Mouse (Mus musculus) hindbrain, embryonic 11.5 days (tissue): Measurements from ENCODE around the gene Mapk8ip1. TPM values are rescaled to one million over a fixed set of nuclear protein-coding genes. Genes with fewer than 3 reads are reported as not detected.

Source experiments
- ATAC-seq: fragments of 200-750 bp; cut with Nextera tagmentation; 2 replicates; pipeline ENCODE4 v1.8.0; 2017; ENCODE audit warnings: mild to moderate bottlenecking, moderate TSS enrichment, moderate library complexity; ENCODE audit not compliant: low FRiP score
- DNase-seq: peaks from one replicate; pipeline ENCODE4 v3.0.0-alpha.2; 2015; ENCODE audit warnings: low spot score
- H3K27ac ChIP-seq: fragments of 300-500 bp; sonication (generic); 2 replicates; pipeline ENCODE4 v1.5.1; 2014; ENCODE audit warnings: mild to moderate bottlenecking, low read depth, low read length
- H3K27me3 ChIP-seq: fragments of 300-500 bp; sonication (generic); 2 replicates; pipeline ENCODE4 v1.6.1; 2014; ENCODE audit warnings: mild to moderate bottlenecking, low read length, moderate library complexity, mixed read lengths; ENCODE audit not compliant: control insufficient read depth, insufficient read depth
- H3K36me3 ChIP-seq: fragments of 300-500 bp; sonication (generic); 2 replicates; pipeline ENCODE4 v1.6.1; 2014; ENCODE audit warnings: mild to moderate bottlenecking, low read length, moderate library complexity, mixed read lengths; ENCODE audit not compliant: control insufficient read depth, insufficient read depth
- H3K4me1 ChIP-seq: fragments of 300-500 bp; sonication (generic); replicated peaks from 2 replicates; pipeline ENCODE4 v1.6.1; 2014; ENCODE audit warnings: low read length, mixed read lengths; ENCODE audit not compliant: control insufficient read depth, insufficient read depth
- H3K4me2 ChIP-seq: fragments of 300-500 bp; sonication (generic); replicated peaks from 2 replicates; pipeline ENCODE4 v1.6.1; 2014; ENCODE audit warnings: mild to moderate bottlenecking, low read depth, low read length
- H3K4me3 ChIP-seq: fragments of 300-500 bp; sonication (generic); 2 replicates; pipeline ENCODE4 v1.5.1; 2014; ENCODE audit warnings: low read depth, low read length
- H3K9ac ChIP-seq: fragments of 300-500 bp; sonication (generic); 2 replicates; pipeline ENCODE4 v1.6.1; 2014; ENCODE audit warnings: low read depth, low read length
- H3K9me3 ChIP-seq: fragments of 300-500 bp; sonication (generic); 2 replicates; pipeline ENCODE4 v1.6.1; 2016; ENCODE audit warnings: low read length; ENCODE audit not compliant: control insufficient read depth
- WGBS: fragments of 180-500 bp; shearing (Covaris S2); extraction: QIAGEN DNeasy Blood & Tissue Kit; methylation state at CpG from one replicate; pipeline ENCODE4 v1.1.7; 2014; 5-methylcytosine and 5-hydroxymethylcytosine counted together
- polyA plus RNA-seq: library from polyadenylated mRNA; unstranded; fragments of >200 nt; fragmentation: Nextera tagmentation; extraction: Ambion mirVana; gene quantifications from 2 replicates; pipeline ENCODE4 v1.2.1, GENCODE M21; 2014

Mapk8ip1 gene
- polyA plus RNA-seq, 1 experiment from 2014 or later, result 33.3 TPM

GRCm38 (mm10) chr2:92381901-92382588 is 19.0 kb downstream of the Mapk8ip1 start, which contains the start of gene 1700029I15Rik:
Gene 1700029I15Rik, plus strand, starts transcription at chr2:92382538.
- Histone ChIP-seq H3K27ac (no peak within 1 kb of the TSS), H3K4me3 (no peak within 1 kb of the TSS), H3K9me3 (no peaks in the 10 kb centered on the region), H3K9ac (no peak within 1 kb of the TSS), H3K4me1 (no peaks in the 10 kb centered on the region), H3K4me2 (no peak within 1 kb of the TSS), H3K36me3 (peaks cover 19% of the 10 kb centered on the region), H3K27me3 (no peaks in the 10 kb centered on the region)
- ATAC-seq (no peak), DNase-seq (no peak)
- WGBS, result 88% methylated on average over 5 of the region's 5 CpGs

GRCm38 (mm10) chr2:92381161-92381560 is 19.9 kb downstream of the Mapk8ip1 start:
- DNase-seq, result no peak
- Histone ChIP-seq H3K9me3 (no peaks in the 10 kb centered on the region), H3K4me2 (no peak overlapping the region), H3K4me3 (no peak overlapping the region), H3K27ac (no peak overlapping the region), H3K27me3 (no peaks in the 10 kb centered on the region), H3K9ac (no peak overlapping the region), H3K4me1 (no peaks in the 10 kb centered on the region), H3K36me3 (peaks cover 16% of the 10 kb centered on the region)
- WGBS, result 86% methylated on average over 5 of the region's 5 CpGs
- no peak for ATAC-seq

GRCm38 (mm10) chr2:92380495-92381050 is 20.5 kb downstream of the Mapk8ip1 start:
- peaks cover 11% of the 10 kb centered on the region for H3K36me3 ChIP-seq
- no peak overlapping the region for H3K9ac ChIP-seq
- H3K27ac ChIP-seq, result no peak overlapping the region
- no peak for DNase-seq
- no peak overlapping the region for H3K4me3 ChIP-seq
- WGBS, result 81% methylated on average over 6 of the region's 6 CpGs
- H3K9me3 ChIP-seq, result no peaks in the 10 kb centered on the region
- H3K27me3 ChIP-seq, result no peaks in the 10 kb centered on the region
- H3K4me2 ChIP-seq, result no peak overlapping the region
- peaks cover 4% of the 10 kb centered on the region; the same call in 1 of the 2 replicates for H3K4me1 ChIP-seq
- ATAC-seq, result no peak

- Histone ChIP-seq H3K9ac (no peak overlapping the region), H3K36me3 (peaks cover 10% of the 10 kb centered on the region), H3K9me3 (no peaks in the 10 kb centered on the region), H3K4me1 (peaks cover 4% of the 10 kb centered on the region; the same call in 1 of the 2 replicates), H3K4me3 (no peak overlapping the region), H3K27me3 (no peaks in the 10 kb centered on the region), H3K4me2 (no peak overlapping the region), H3K27ac (no peak overlapping the region)
- 80% methylated on average over 17 of the region's 17 CpGs for WGBS
- DNase-seq (no peak), ATAC-seq (no peak)
Measured at GRCm38 (mm10) chr2:92379783-92380494, 21.1 kb downstream of the Mapk8ip1 start.

GRCm38 (mm10) chr2:92377320-92377719 is 23.7 kb downstream of the Mapk8ip1 start:
- H3K36me3 ChIP-seq, result no peaks in the 10 kb centered on the region

GRCm38 (mm10) chr2:92376300-92376699 is 24.8 kb downstream of the Mapk8ip1 start:
- ATAC-seq (no peak), DNase-seq (no peak)
- no peaks in the 10 kb centered on the region for H3K36me3 ChIP-seq
- WGBS, result 87% methylated on average over 6 of the region's 6 CpGs
- H3K27me3 ChIP-seq, result no peaks in the 10 kb centered on the region; the same call in 1 of the 2 replicates
- peak overlapping the region; percentile 70; the same call in 1 of the 2 replicates for H3K4me3 ChIP-seq
- 0 out of 2 replicates have a peak overlapping the region, but pooled peaks have one; percentile 52 for H3K9ac ChIP-seq
- no peaks in the 10 kb centered on the region for H3K9me3 ChIP-seq
- H3K4me1 ChIP-seq, result peaks cover 12% of the 10 kb centered on the region
- H3K4me2 ChIP-seq, result peak overlapping the region; percentile 65; the same call in 1 of the 2 replicates
- no peak overlapping the region for H3K27ac ChIP-seq

More at GRCm38 (mm10) chr2:92377320-92377719, 23.7 kb downstream of the Mapk8ip1 start:
- no peaks in the 10 kb centered on the region; the same call in 1 of the 2 replicates for H3K27me3 ChIP-seq
- H3K4me3 ChIP-seq, result no peak overlapping the region
- H3K9ac ChIP-seq, result no peak overlapping the region
- no peak for ATAC-seq
- H3K4me2 ChIP-seq, result no peak overlapping the region
- H3K4me1 ChIP-seq, result peaks cover 4% of the 10 kb centered on the region; the same call in 1 of the 2 replicates
- 94% methylated on average over 7 of the region's 7 CpGs for WGBS
- no peak for DNase-seq
- H3K9me3 ChIP-seq, result no peaks in the 10 kb centered on the region
- no peak overlapping the region for H3K27ac ChIP-seq

GRCm38 (mm10) chr2:92375788-92376187 is 25.3 kb downstream of the Mapk8ip1 start:
- DNase-seq, result no peak
- WGBS, result 12% methylated on average over 10 of the region's 10 CpGs
- peak overlapping the region; percentile 89; the same call in 1 of the 2 replicates for H3K27ac ChIP-seq

GRCm38 (mm10) chr2:92375099-92375623 is 25.9 kb downstream of the Mapk8ip1 start:
- Histone ChIP-seq H3K4me2 (peak overlapping the region; percentile 65), H3K36me3 (no peaks in the 10 kb centered on the region), H3K9me3 (no peaks in the 10 kb centered on the region), H3K4me1 (peaks cover 16% of the 10 kb centered on the region), H3K27me3 (peaks cover 11% of the 10 kb centered on the region), H3K4me3 (peak overlapping the region; percentile 70), H3K27ac (peak overlapping the region; percentile 89), H3K9ac (peak overlapping the region; percentile 52)
- under 1% methylated on average over 27 of the region's 29 CpGs for whole genome bisulfite sequencing
- ATAC-seq (peak; percentile 92), DNase-seq (peak; percentile 95)

More at GRCm38 (mm10) chr2:92375788-92376187, 25.3 kb downstream of the Mapk8ip1 start:
- Histone ChIP-seq H3K4me3 (peak overlapping the region; percentile 70), H3K27me3 (peaks cover 4% of the 10 kb centered on the region), H3K4me2 (peak overlapping the region; percentile 65), H3K9ac (peak overlapping the region; percentile 52), H3K4me1 (peaks cover 16% of the 10 kb centered on the region), H3K9me3 (no peaks in the 10 kb centered on the region), H3K36me3 (no peaks in the 10 kb centered on the region)
- no peak for ATAC-seq
